Mouse (Mus musculus): ENCODE measurements around the gene Fbxo27.
"Not testable (repeated sequence)": the region's sequence is repeated elsewhere in the genome, so short reads cannot be mapped to it uniquely, and the experiment has no call there.

The Fbxo27 gene

GRCm38 (mm10) chr7:28692545-28693320, at the start of gene Fbxo27:
Fbxo27 (plus strand) TSS chr7:28692849.
- DNase-seq (ENCODE audit: low read depth, low spot score), result no peak

- DNase-seq (ENCODE audit: low read depth, low spot score), result no peak
These were observed 47.3 kb upstream of the Fbxo27 start for GRCm38 (mm10) chr7:28645366-28645765.

GRCm38 (mm10) chr7:28645947-28646475, 46.6 kb upstream of the Fbxo27 start:
- DNase-seq (ENCODE audit: low read depth, low spot score), result no peak

- DNase-seq (ENCODE audit: low read depth, low spot score), result peak; percentile 20
These were observed 45.6 kb upstream of the Fbxo27 start for GRCm38 (mm10) chr7:28647016-28647415.

- peak; percentile 48 for DNase-seq (ENCODE audit: low read depth, low spot score)
These were observed 41.5 kb upstream of the Fbxo27 start for GRCm38 (mm10) chr7:28651157-28651556.

GRCm38 (mm10) chr7:28656430-28656829, 36.2 kb upstream of the Fbxo27 start:
- DNase-seq (ENCODE audit: low read depth, low spot score), result no peak

GRCm38 (mm10) chr7:28665620-28666579, 26.7 kb upstream of the Fbxo27 start:
- no peak for DNase-seq (ENCODE audit: low read depth, low spot score)

GRCm38 (mm10) chr7:28671172-28671571, 21.5 kb upstream of the Fbxo27 start:
- DNase-seq (ENCODE audit: low read depth, low spot score), result no peak

- DNase-seq (ENCODE audit: low read depth, low spot score), result no peak
These were observed 20.4 kb upstream of the Fbxo27 start for GRCm38 (mm10) chr7:28672276-28672675.

- not testable (repeated sequence) for DNase-seq (ENCODE audit: low read depth, low spot score)
These were observed 19.9 kb upstream of the Fbxo27 start for GRCm38 (mm10) chr7:28672786-28673185.

- peak; percentile 43 for DNase-seq (ENCODE audit: low read depth, low spot score)
These were observed 17.7 kb upstream of the Fbxo27 start for GRCm38 (mm10) chr7:28674994-28675393.

- no peak for DNase-seq (ENCODE audit: low read depth, low spot score)
These were observed 16.9 kb upstream of the Fbxo27 start for GRCm38 (mm10) chr7:28675746-28676145.

GRCm38 (mm10) chr7:28676811-28677541, 15.7 kb upstream of the Fbxo27 start:
- no peak for DNase-seq (ENCODE audit: low read depth, low spot score)

- no peak for DNase-seq (ENCODE audit: low read depth, low spot score)
These were observed 15.0 kb upstream of the Fbxo27 start for GRCm38 (mm10) chr7:28677624-28678023.

- DNase-seq (ENCODE audit: low read depth, low spot score), result no peak
These were observed 1.6 kb upstream of the Fbxo27 start for GRCm38 (mm10) chr7:28691075-28691474.

GRCm38 (mm10) chr7:28693321-28693966, 795 bp downstream of the Fbxo27 start:
- peak; percentile 79 for DNase-seq (ENCODE audit: low read depth, low spot score)

GRCm38 (mm10) chr7:28694423-28694822, 1.8 kb downstream of the Fbxo27 start:
- no peak for DNase-seq (ENCODE audit: low read depth, low spot score)

GRCm38 (mm10) chr7:28694966-28695511, 2.4 kb downstream of the Fbxo27 start:
- no peak for DNase-seq (ENCODE audit: low read depth, low spot score)

- DNase-seq (ENCODE audit: low read depth, low spot score), result no peak
These were observed 4.6 kb downstream of the Fbxo27 start for GRCm38 (mm10) chr7:28697277-28697676.

- no peak for DNase-seq (ENCODE audit: low read depth, low spot score)
These were observed 7.6 kb downstream of the Fbxo27 start for GRCm38 (mm10) chr7:28700269-28700668.

- not testable (repeated sequence) for DNase-seq (ENCODE audit: low read depth, low spot score)
These were observed 8.7 kb downstream of the Fbxo27 start for GRCm38 (mm10) chr7:28701306-28701705.

Data from A20 (cell line).